Mouse (Mus musculus): ENCODE measurements around the gene Crabp1. TPM values are rescaled to one million over a fixed set of nuclear protein-coding genes. Genes with fewer than 3 reads are reported as not detected.

Crabp1 gene
- total and polyA plus RNA-seq, 2 experiments from 2014 or later = 86.4 to 166 TPM

DNA sequence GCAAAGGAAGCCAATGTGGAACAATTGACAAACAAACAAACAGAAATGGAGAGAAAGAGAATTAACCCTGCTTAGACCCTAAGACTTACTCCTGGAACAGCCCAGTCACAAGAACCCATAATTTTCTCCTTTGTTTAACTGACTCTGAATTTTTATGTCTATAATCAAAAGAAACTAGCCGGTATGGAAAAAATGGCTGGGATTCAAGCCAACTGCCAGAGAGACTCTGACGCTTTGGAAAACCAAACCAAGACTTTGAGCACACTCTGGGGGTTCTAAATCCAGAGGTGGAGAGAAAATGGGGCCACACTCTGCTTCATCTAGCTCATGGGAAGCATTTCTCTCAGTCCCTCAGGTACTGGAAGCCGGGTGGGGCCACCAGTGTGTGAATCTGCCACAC, 20.7 kb downstream of the Crabp1 start:
- WGBS = 69% methylated on average over 3 of the region's 3 CpGs
- Histone ChIP-seq H3K4me2 (ENCODE audit: low read depth, low read length) (no peak overlapping the region), H3K36me3 (ENCODE audit: insufficient read depth, low read length) (no peaks in the 10 kb centered on the region), H3K27ac (no peak overlapping the region), H3K4me3 (ENCODE audit: low read length) (no peak overlapping the region), H3K9me3 (ENCODE audit: low read length) (no peaks in the 10 kb centered on the region), H3K27me3 (ENCODE audit: insufficient read depth, low read length) (no peaks in the 10 kb centered on the region), H3K9ac (replicated peaks; ENCODE audit: low read length) (no peak overlapping the region), H3K4me1 (ENCODE audit: insufficient read depth, low read length) (peaks cover 5% of the 10 kb centered on the region; the same call in 1 of the 2 replicates)
- ATAC-seq = no peak
- TF ChIP-seq CTCF (IDR thresholded peaks at IDR 0.05; ENCODE audit: low read depth) = no peak
- DNase-seq (ENCODE audit: low spot score) = no peak

DNA sequence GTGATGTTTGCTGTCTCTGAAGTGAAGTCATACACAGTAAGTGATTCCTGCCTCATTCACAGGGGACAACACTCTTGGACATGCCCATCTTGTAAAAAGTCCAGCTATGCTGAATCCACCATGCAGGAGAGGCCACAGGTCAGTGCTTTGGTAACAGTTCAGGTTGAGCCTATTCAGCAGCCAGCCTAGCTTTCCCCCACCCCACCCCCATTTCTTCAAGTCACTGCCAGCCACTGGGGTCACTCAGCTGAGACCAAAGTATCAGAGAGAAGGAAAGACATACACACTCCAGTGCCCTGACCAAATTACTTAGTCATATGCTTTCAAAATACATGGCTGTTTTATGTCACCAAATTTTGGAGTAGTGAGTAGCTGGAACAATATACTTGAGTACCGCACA, 21.5 kb downstream of the Crabp1 start:
- H3K9ac ChIP-seq (replicated peaks; ENCODE audit: low read length) = no peak overlapping the region
- no peak overlapping the region for H3K27ac ChIP-seq
- DNase-seq (ENCODE audit: low spot score) (no peak), ATAC-seq (no peak)
- no peak overlapping the region for H3K4me3 ChIP-seq (ENCODE audit: low read length)
- WGBS = 100% methylated on average over 1 of the region's 1 CpGs
- no peaks in the 10 kb centered on the region for H3K36me3 ChIP-seq (ENCODE audit: insufficient read depth, low read length)
- no peaks in the 10 kb centered on the region for H3K27me3 ChIP-seq (ENCODE audit: insufficient read depth, low read length)
- peaks cover 5% of the 10 kb centered on the region; the same call in 1 of the 2 replicates for H3K4me1 ChIP-seq (ENCODE audit: insufficient read depth, low read length)
- TF ChIP-seq CTCF (IDR thresholded peaks at IDR 0.05; ENCODE audit: low read depth) = no peak
- no peak overlapping the region for H3K4me2 ChIP-seq (ENCODE audit: low read depth, low read length)
- no peaks in the 10 kb centered on the region for H3K9me3 ChIP-seq (ENCODE audit: low read length)

GRCm38 (mm10) chr9:54787760-54788159, 23.2 kb downstream of the Crabp1 start:
- Histone ChIP-seq H3K27ac (no peak overlapping the region), H3K27me3 (ENCODE audit: insufficient read depth, low read length) (no peaks in the 10 kb centered on the region), H3K4me1 (ENCODE audit: insufficient read depth, low read length) (peaks cover 5% of the 10 kb centered on the region; the same call in 1 of the 2 replicates), H3K36me3 (ENCODE audit: insufficient read depth, low read length) (no peaks in the 10 kb centered on the region), H3K9me3 (ENCODE audit: low read length) (no peaks in the 10 kb centered on the region), H3K9ac (replicated peaks; ENCODE audit: low read length) (no peak overlapping the region), H3K4me3 (ENCODE audit: low read length) (no peak overlapping the region), H3K4me2 (ENCODE audit: low read depth, low read length) (no peak overlapping the region)
- peak; percentile 83 for ATAC-seq
- DNase-seq (ENCODE audit: low spot score) = peak; percentile 74
- WGBS = 30% methylated on average over 8 of the region's 8 CpGs
- no peak for TF ChIP-seq CTCF (IDR thresholded peaks at IDR 0.05; ENCODE audit: low read depth)

- DNase-seq (ENCODE audit: low spot score) (no peak), ATAC-seq (no peak)
- WGBS = 26% methylated on average over 5 of the region's 5 CpGs
- TF ChIP-seq CTCF (IDR thresholded peaks at IDR 0.05; ENCODE audit: low read depth) = no peak
- H3K4me1 ChIP-seq (ENCODE audit: insufficient read depth, low read length) = peaks cover 5% of the 10 kb centered on the region; the same call in 1 of the 2 replicates
- H3K4me3 ChIP-seq (ENCODE audit: low read length) = no peak overlapping the region
- no peak overlapping the region for H3K4me2 ChIP-seq (ENCODE audit: low read depth, low read length)
- no peaks in the 10 kb centered on the region for H3K9me3 ChIP-seq (ENCODE audit: low read length)
- no peaks in the 10 kb centered on the region for H3K36me3 ChIP-seq (ENCODE audit: insufficient read depth, low read length)
- H3K27me3 ChIP-seq (ENCODE audit: insufficient read depth, low read length) = no peaks in the 10 kb centered on the region
- H3K27ac ChIP-seq = no peak overlapping the region
- H3K9ac ChIP-seq (replicated peaks; ENCODE audit: low read length) = no peak overlapping the region
These were observed 25.7 kb downstream of the Crabp1 start for GRCm38 (mm10) chr9:54790271-54790670.

- Histone ChIP-seq H3K4me1 (ENCODE audit: insufficient read depth, low read length) (no peaks in the 10 kb centered on the region), H3K4me3 (ENCODE audit: low read length) (no peak overlapping the region), H3K36me3 (ENCODE audit: insufficient read depth, low read length) (no peaks in the 10 kb centered on the region), H3K4me2 (ENCODE audit: low read depth, low read length) (no peak overlapping the region), H3K27me3 (ENCODE audit: insufficient read depth, low read length) (no peaks in the 10 kb centered on the region), H3K9me3 (ENCODE audit: low read length) (no peaks in the 10 kb centered on the region), H3K27ac (no peak overlapping the region), H3K9ac (replicated peaks; ENCODE audit: low read length) (no peak overlapping the region)
- ATAC-seq = no peak
- no peak for TF ChIP-seq CTCF (IDR thresholded peaks at IDR 0.05; ENCODE audit: low read depth)
- no peak for DNase-seq (ENCODE audit: low spot score)
- 46% methylated on average over 10 of the region's 10 CpGs for WGBS
These were observed 37.0 kb downstream of the Crabp1 start for GRCm38 (mm10) chr9:54801460-54801961.

GRCm38 (mm10) chr9:54802749-54803679, 38.5 kb downstream of the Crabp1 start:
- Histone ChIP-seq H3K9ac (replicated peaks; ENCODE audit: low read length) (no peak overlapping the region), H3K36me3 (ENCODE audit: insufficient read depth, low read length) (no peaks in the 10 kb centered on the region), H3K4me2 (ENCODE audit: low read depth, low read length) (no peak overlapping the region), H3K4me1 (ENCODE audit: insufficient read depth, low read length) (no peaks in the 10 kb centered on the region), H3K9me3 (ENCODE audit: low read length) (no peaks in the 10 kb centered on the region), H3K27me3 (ENCODE audit: insufficient read depth, low read length) (no peaks in the 10 kb centered on the region), H3K27ac (no peak overlapping the region), H3K4me3 (ENCODE audit: low read length) (no peak overlapping the region)
- DNase-seq (ENCODE audit: low spot score) (no peak), ATAC-seq (no peak)
- TF ChIP-seq CTCF (IDR thresholded peaks at IDR 0.05; ENCODE audit: low read depth) = no peak
- 56% methylated on average over 6 of the region's 6 CpGs for WGBS

- WGBS = 67% methylated on average over 5 of the region's 5 CpGs
These were observed 39.8 kb downstream of the Crabp1 start for GRCm38 (mm10) chr9:54804351-54804750.

More at GRCm38 (mm10) chr9:54804351-54804750, 39.8 kb downstream of the Crabp1 start:
- no peak for ATAC-seq
- DNase-seq (ENCODE audit: low spot score) = no peak
- Histone ChIP-seq H3K4me2 (ENCODE audit: low read depth, low read length) (no peak overlapping the region), H3K4me3 (ENCODE audit: low read length) (no peak overlapping the region), H3K9ac (replicated peaks; ENCODE audit: low read length) (no peak overlapping the region), H3K4me1 (ENCODE audit: insufficient read depth, low read length) (no peaks in the 10 kb centered on the region), H3K27me3 (ENCODE audit: insufficient read depth, low read length) (no peaks in the 10 kb centered on the region), H3K27ac (no peak overlapping the region), H3K9me3 (ENCODE audit: low read length) (no peaks in the 10 kb centered on the region), H3K36me3 (ENCODE audit: insufficient read depth, low read length) (no peaks in the 10 kb centered on the region)
- no peak for TF ChIP-seq CTCF (IDR thresholded peaks at IDR 0.05; ENCODE audit: low read depth)
